Mouse (Mus musculus) C2C12 (cell line): Measurements from ENCODE around the gene Atp2a2.

Experiments used
- CEBPB ChIP-seq: IDR thresholded peaks from one replicate; pipeline ENCODE4 v1.6.1; 2011; ENCODE audit warnings: low read depth, mild to moderate bottlenecking, control low read depth, moderate library complexity
- CTCF ChIP-seq: IDR thresholded peaks from one replicate; pipeline ENCODE4 v1.5.1; 2011; ENCODE audit not compliant: control insufficient read depth, insufficient read depth, insufficient read length
- MYOD1 ChIP-seq: IDR thresholded peaks from one replicate; pipeline ENCODE4 v1.6.1; 2011; ENCODE audit warnings: low read depth; ENCODE audit not compliant: control insufficient read depth, insufficient read length
- USF1 ChIP-seq: IDR thresholded peaks from one replicate; pipeline ENCODE4 v1.6.1; 2011; ENCODE audit warnings: low read depth, mild to moderate bottlenecking, control low read depth, moderate library complexity

GRCm38 (mm10) chr5:122510651-122511157 lies 8.7 kb upstream of the Atp2a2 start:
- TF ChIP-seq CTCF (no peak), USF1 (no peak), MYOD1 (no peak), CEBPB (no peak)
